Mouse (Mus musculus) heart, adult 2 months (tissue): ENCODE data around the gene Mark2.

Source experiments
- CTCF ChIP-seq: fragments of 200-600 bp; IDR thresholded peaks from 2 replicates; pipeline ENCODE4 v1.8.1; 2022; ENCODE audit warnings: antibody characterized with exemption, mild to moderate bottlenecking, moderate library complexity
- EP300 ChIP-seq: fragments of 200-500 bp; IDR thresholded peaks from 2 replicates; pipeline ENCODE4 v1.6.1; 2011; ENCODE audit warnings: low read depth, low read length, control low read depth; ENCODE audit not compliant: insufficient read depth
- POLR2A ChIP-seq: fragments of 200-500 bp; IDR thresholded peaks from 2 replicates; pipeline ENCODE4 v1.6.1; 2011; ENCODE audit warnings: mild to moderate bottlenecking, low read depth, low read length, control low read depth; ENCODE audit not compliant: insufficient read depth

DNA sequence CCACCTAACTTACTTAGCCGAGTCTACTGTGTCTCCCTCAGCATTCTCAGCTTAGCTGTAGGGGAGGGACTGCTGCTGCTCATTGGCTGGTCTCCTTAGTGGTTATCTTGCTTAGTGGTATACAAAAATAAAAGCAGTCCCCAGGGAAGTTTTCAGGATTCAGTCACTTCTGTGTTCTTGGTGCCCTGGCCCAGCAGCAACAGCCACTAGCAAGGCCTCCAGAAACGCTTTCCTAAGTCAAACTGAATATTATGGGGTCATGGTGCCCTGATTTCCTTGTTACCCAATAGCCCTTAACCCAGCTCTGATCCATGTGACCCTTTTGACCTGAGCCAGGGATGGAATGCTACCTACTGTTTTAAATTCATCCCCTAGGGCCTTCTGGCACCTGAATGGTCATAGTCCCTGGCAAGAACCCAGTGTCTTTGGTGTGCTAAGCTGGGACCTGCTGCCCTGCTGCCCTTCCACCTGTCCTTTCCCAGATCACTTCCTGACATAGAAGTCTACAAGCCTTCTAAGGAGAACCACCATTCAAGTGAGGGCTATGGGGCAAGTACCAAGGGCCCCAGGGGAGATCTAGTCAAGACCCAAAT lies 31.8 kb downstream of the Mark2 start:
- TF ChIP-seq POLR2A, result no peak
- no peak for TF ChIP-seq CTCF
- TF ChIP-seq EP300, result no peak
